Mouse (Mus musculus): ENCODE data around the gene Sorbs1. TPM values are rescaled to one million over a fixed set of nuclear protein-coding genes. Genes with fewer than 3 reads are reported as not detected.

Gene Sorbs1
- total RNA-seq, 1 experiment = 18.0 TPM

- Histone ChIP-seq H3K36me3 (ENCODE audit: control insufficient read depth, insufficient read depth, low read length, poor library complexity, severe bottlenecking) (no peaks in the 10 kb centered on the region), H3K9ac (ENCODE audit: insufficient read depth, low read depth, low read length, poor library complexity, severe bottlenecking) (no peak overlapping the region), H3K27ac (ENCODE audit: insufficient read depth, low read depth, low read length, poor library complexity, severe bottlenecking) (no peak overlapping the region), H3K9me3 (ENCODE audit: control insufficient read depth, insufficient read depth, low read depth, low read length) (no peaks in the 10 kb centered on the region), H3K4me3 (ENCODE audit: insufficient read depth in 1 of 2, low read depth in 1 of 2, low read length in 2 of 2, poor library complexity in 1 of 2, severe bottlenecking in 1 of 2) (no peak overlapping the region), H3K4me1 (ENCODE audit: control insufficient read depth in 2 of 2, insufficient read depth in 2 of 2, low read length in 2 of 2, poor library complexity in 1 of 2) (no peaks in the 10 kb centered on the region)
- in situ Hi-C loops (cut with MboI; ENCODE audit: low sequenced_read_pairs in 2 of 2, unreplicated experiment in 2 of 2) = no loop called here
- TF ChIP-seq HCFC1 (IDR thresholded peaks at IDR 0.05; ENCODE audit: borderline replicate concordance, insufficient read depth, low read length) (no peak), ZNF384 (IDR thresholded peaks at IDR 0.05; ENCODE audit: low read depth, low read length) (no peak), CHD2 (IDR thresholded peaks at IDR 0.05; ENCODE audit: low read depth, low read length) (no peak), ZC3H11A (IDR thresholded peaks at IDR 0.05; ENCODE audit: borderline replicate concordance, low read depth, low read length) (no peak)
- DNase-seq (ENCODE audit: low read depth, low spot score) = no peak
Measured at GRCm38 (mm10) chr19:40461662-40462061, 51.9 kb downstream of the Sorbs1 start.

- H3K36me3 ChIP-seq (ENCODE audit: control insufficient read depth, insufficient read depth, low read length, poor library complexity, severe bottlenecking) = no peaks in the 10 kb centered on the region
- in situ Hi-C loops (cut with MboI; ENCODE audit: low sequenced_read_pairs in 2 of 2, unreplicated experiment in 2 of 2) = no loop called here
- TF ChIP-seq HCFC1 (IDR thresholded peaks at IDR 0.05; ENCODE audit: borderline replicate concordance, insufficient read depth, low read length) = no peak
- TF ChIP-seq ZC3H11A (IDR thresholded peaks at IDR 0.05; ENCODE audit: borderline replicate concordance, low read depth, low read length) = no peak
- TF ChIP-seq CHD2 (IDR thresholded peaks at IDR 0.05; ENCODE audit: low read depth, low read length) = no peak
- TF ChIP-seq MAFK (IDR thresholded peaks at IDR 0.05; ENCODE audit: insufficient read depth, low read depth, low read length) = no peak
- TF ChIP-seq ZNF384 (IDR thresholded peaks at IDR 0.05; ENCODE audit: low read depth, low read length) = no peak
- no peaks in the 10 kb centered on the region for H3K9me3 ChIP-seq (ENCODE audit: control insufficient read depth, insufficient read depth, low read depth, low read length)
- H3K4me3 ChIP-seq (ENCODE audit: insufficient read depth in 1 of 2, low read depth in 1 of 2, low read length in 2 of 2, poor library complexity in 1 of 2, severe bottlenecking in 1 of 2) = no peak overlapping the region
- H3K27ac ChIP-seq (ENCODE audit: insufficient read depth, low read depth, low read length, poor library complexity, severe bottlenecking) = no peak overlapping the region
- DNase-seq (ENCODE audit: low read depth, low spot score) = no peak
- no peaks in the 10 kb centered on the region for H3K4me1 ChIP-seq (ENCODE audit: control insufficient read depth in 2 of 2, insufficient read depth in 2 of 2, low read length in 2 of 2, poor library complexity in 1 of 2)
- no peak overlapping the region for H3K9ac ChIP-seq (ENCODE audit: insufficient read depth, low read depth, low read length, poor library complexity, severe bottlenecking)
Measured at GRCm38 (mm10) chr19:40460854-40461490, 52.6 kb downstream of the Sorbs1 start.

DNA sequence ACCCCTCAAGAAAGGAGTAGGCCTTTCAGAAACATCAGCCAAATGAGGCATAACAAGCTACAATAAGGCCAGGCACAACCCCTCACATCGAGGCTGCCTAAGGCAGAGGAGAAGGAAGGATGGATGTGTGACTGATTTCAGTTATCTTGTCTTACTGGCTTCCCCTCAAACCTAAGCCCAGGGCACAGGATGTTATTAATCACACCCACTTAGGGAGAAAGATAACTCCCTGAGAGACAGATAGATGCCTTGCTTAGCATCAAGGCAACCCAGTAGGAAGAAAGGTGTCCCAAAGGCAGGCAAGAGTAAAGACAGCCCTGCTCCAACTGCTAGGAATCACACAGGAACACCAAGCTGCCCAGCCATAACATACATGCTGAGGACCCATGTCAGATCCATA is 54.2 kb downstream of the Sorbs1 start:
- H3K36me3 ChIP-seq (ENCODE audit: control insufficient read depth, insufficient read depth, low read length, poor library complexity, severe bottlenecking) = no peaks in the 10 kb centered on the region
- no peak overlapping the region for H3K4me3 ChIP-seq (ENCODE audit: insufficient read depth in 1 of 2, low read depth in 1 of 2, low read length in 2 of 2, poor library complexity in 1 of 2, severe bottlenecking in 1 of 2)
- H3K9me3 ChIP-seq (ENCODE audit: control insufficient read depth, insufficient read depth, low read depth, low read length) = no peaks in the 10 kb centered on the region
- peaks cover 0 to 4% of the 10 kb centered on the region in 2 experiments; a peak in 1 of 4 replicates for H3K4me1 ChIP-seq (ENCODE audit: control insufficient read depth in 2 of 2, insufficient read depth in 2 of 2, low read length in 2 of 2, poor library complexity in 1 of 2)
- in situ Hi-C loops (cut with MboI; ENCODE audit: low sequenced_read_pairs in 2 of 2, unreplicated experiment in 2 of 2) = no loop called here
- no peak for DNase-seq (ENCODE audit: low read depth, low spot score)
- no peak for TF ChIP-seq ZNF384 (IDR thresholded peaks at IDR 0.05; ENCODE audit: low read depth, low read length)
- TF ChIP-seq CHD2 (IDR thresholded peaks at IDR 0.05; ENCODE audit: low read depth, low read length) = no peak
- no peak for TF ChIP-seq MAFK (IDR thresholded peaks at IDR 0.05; ENCODE audit: insufficient read depth, low read depth, low read length)
- no peak for TF ChIP-seq HCFC1 (IDR thresholded peaks at IDR 0.05; ENCODE audit: borderline replicate concordance, insufficient read depth, low read length)
- no peak for TF ChIP-seq ZC3H11A (IDR thresholded peaks at IDR 0.05; ENCODE audit: borderline replicate concordance, low read depth, low read length)
- H3K27ac ChIP-seq (ENCODE audit: insufficient read depth, low read depth, low read length, poor library complexity, severe bottlenecking) = no peak overlapping the region
- H3K9ac ChIP-seq (ENCODE audit: insufficient read depth, low read depth, low read length, poor library complexity, severe bottlenecking) = no peak overlapping the region

DNA sequence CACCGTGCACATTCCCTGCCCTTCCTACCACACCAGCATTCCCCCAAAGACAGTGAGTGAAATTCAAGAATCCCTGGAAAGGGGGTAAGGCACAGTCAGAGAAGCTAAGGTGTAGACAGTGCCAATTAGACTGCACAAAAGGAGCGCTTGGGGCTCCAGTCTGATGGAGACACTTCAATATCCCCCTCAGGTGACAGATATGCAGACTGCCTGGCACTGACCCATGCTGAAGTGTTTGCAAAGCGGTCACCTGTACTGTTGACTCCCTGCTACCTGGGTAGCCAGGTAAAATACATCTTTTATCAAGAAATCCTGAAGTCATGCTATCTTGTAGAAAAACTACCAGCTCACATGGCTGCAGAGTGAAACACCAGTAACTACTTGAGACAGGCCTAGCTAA is 54.8 kb downstream of the Sorbs1 start:
- no peak overlapping the region for H3K4me3 ChIP-seq (ENCODE audit: insufficient read depth in 1 of 2, low read depth in 1 of 2, low read length in 2 of 2, poor library complexity in 1 of 2, severe bottlenecking in 1 of 2)
- H3K4me1 ChIP-seq (ENCODE audit: control insufficient read depth in 2 of 2, insufficient read depth in 2 of 2, low read length in 2 of 2, poor library complexity in 1 of 2) = peaks cover under 1 to 5% of the 10 kb centered on the region in 2 experiments; a peak in 2 of 4 replicates
- no peak overlapping the region for H3K9ac ChIP-seq (ENCODE audit: insufficient read depth, low read depth, low read length, poor library complexity, severe bottlenecking)
- H3K36me3 ChIP-seq (ENCODE audit: control insufficient read depth, insufficient read depth, low read length, poor library complexity, severe bottlenecking) = no peaks in the 10 kb centered on the region
- DNase-seq (ENCODE audit: low read depth, low spot score) = no peak
- no peaks in the 10 kb centered on the region for H3K9me3 ChIP-seq (ENCODE audit: control insufficient read depth, insufficient read depth, low read depth, low read length)
- no peak for TF ChIP-seq MAFK (IDR thresholded peaks at IDR 0.05; ENCODE audit: insufficient read depth, low read depth, low read length)
- no peak for TF ChIP-seq ZC3H11A (IDR thresholded peaks at IDR 0.05; ENCODE audit: borderline replicate concordance, low read depth, low read length)
- TF ChIP-seq CHD2 (IDR thresholded peaks at IDR 0.05; ENCODE audit: low read depth, low read length) = no peak
- TF ChIP-seq ZNF384 (IDR thresholded peaks at IDR 0.05; ENCODE audit: low read depth, low read length) = no peak
- TF ChIP-seq HCFC1 (IDR thresholded peaks at IDR 0.05; ENCODE audit: borderline replicate concordance, insufficient read depth, low read length) = no peak
- in situ Hi-C loops (cut with MboI; ENCODE audit: low sequenced_read_pairs in 2 of 2, unreplicated experiment in 2 of 2) = no loop called here
- H3K27ac ChIP-seq (ENCODE audit: insufficient read depth, low read depth, low read length, poor library complexity, severe bottlenecking) = no peak overlapping the region

Data from ES-E14 (cell line).